Mouse (Mus musculus) hindbrain, embryonic 15.5 days (tissue): ENCODE measurements at regions not wholly inside any gene's neighbourhood (a gene's known extent, or its start where the extent isn't known, plus 50 kb on each side); places are given as distances from the start of the nearest gene placed in this dataset.
A peak's percentile ranks its signal among the peaks of the same experiment; 100 is the strongest.

Experiments
- ATAC-seq: fragments of 200-750 bp; cut with Nextera tagmentation; 2 replicates; pipeline ENCODE4 v1.8.0; 2017; ENCODE audit warnings: low read depth, moderate number of reproducible peaks, moderate TSS enrichment; ENCODE audit not compliant: low FRiP score
- H3K27ac ChIP-seq: fragments of 300-500 bp; sonication (generic); replicated peaks from 2 replicates; pipeline ENCODE4 v1.5.1; 2015; ENCODE audit warnings: mild to moderate bottlenecking, inconsistent platforms
- H3K27me3 ChIP-seq: fragments of 300-500 bp; sonication (generic); 2 replicates; pipeline ENCODE4 v1.6.1; 2015; ENCODE audit warnings: control low read depth, inconsistent platforms
- H3K36me3 ChIP-seq: fragments of 300-500 bp; sonication (generic); 2 replicates; pipeline ENCODE4 v1.6.1; 2015; ENCODE audit warnings: control low read depth, inconsistent platforms
- H3K4me1 ChIP-seq: fragments of 300-500 bp; sonication (generic); replicated peaks from 2 replicates; pipeline ENCODE4 v1.6.1; 2015; ENCODE audit warnings: control low read depth, inconsistent platforms
- H3K4me2 ChIP-seq: fragments of 300-500 bp; sonication (generic); 2 replicates; pipeline ENCODE4 v1.6.1; 2015; ENCODE audit warnings: moderate library complexity, mild to moderate bottlenecking, inconsistent platforms
- H3K4me3 ChIP-seq: fragments of 300-500 bp; sonication (generic); 2 replicates; pipeline ENCODE4 v1.5.1; 2015; ENCODE audit warnings: mild to moderate bottlenecking, inconsistent platforms
- H3K9ac ChIP-seq: fragments of 300-500 bp; sonication (generic); 2 replicates; pipeline ENCODE4 v1.6.1; 2015; ENCODE audit warnings: inconsistent platforms
- H3K9me3 ChIP-seq: fragments of 300-500 bp; sonication (generic); 2 replicates; pipeline ENCODE4 v1.6.1; 2016; ENCODE audit warnings: control low read depth, inconsistent platforms
- WGBS: fragments of 180-500 bp; shearing (Covaris S2); methylation state at CpG from one replicate; pipeline ENCODE4 v1.1.7; 2015; 5-methylcytosine and 5-hydroxymethylcytosine counted together

- Histone ChIP-seq H3K4me3 (no peak overlapping the region), H3K9ac (no peak overlapping the region), H3K9me3 (no peaks in the 10 kb centered on the region), H3K4me1 (0 out of 2 replicates have a peak, but pooled peaks cover 5% of the 10 kb centered on the region), H3K27ac (0 out of 2 replicates have a peak overlapping the region, but pooled peaks have one; percentile 59), H3K36me3 (no peaks in the 10 kb centered on the region), H3K4me2 (no peak overlapping the region), H3K27me3 (no peaks in the 10 kb centered on the region)
- peak; percentile 84 for ATAC-seq
- 40% methylated on average over 4 of the region's 4 CpGs for WGBS
These were observed 2191.1 kb downstream of the 9330182O14Rik start for GRCm38 (mm10) chr15:42325221-42325620.

- Histone ChIP-seq H3K4me1 (0 out of 2 replicates have a peak, but pooled peaks cover 5% of the 10 kb centered on the region), H3K9me3 (no peaks in the 10 kb centered on the region), H3K27me3 (no peaks in the 10 kb centered on the region), H3K4me2 (no peak overlapping the region), H3K9ac (no peak overlapping the region), H3K36me3 (no peaks in the 10 kb centered on the region), H3K4me3 (no peak overlapping the region), H3K27ac (no peak overlapping the region)
- WGBS, result 80% methylated on average over 6 of the region's 6 CpGs
- no peak for ATAC-seq
These were observed 2194.4 kb downstream of the 9330182O14Rik start for GRCm38 (mm10) chr15:42328535-42328934.

DNA sequence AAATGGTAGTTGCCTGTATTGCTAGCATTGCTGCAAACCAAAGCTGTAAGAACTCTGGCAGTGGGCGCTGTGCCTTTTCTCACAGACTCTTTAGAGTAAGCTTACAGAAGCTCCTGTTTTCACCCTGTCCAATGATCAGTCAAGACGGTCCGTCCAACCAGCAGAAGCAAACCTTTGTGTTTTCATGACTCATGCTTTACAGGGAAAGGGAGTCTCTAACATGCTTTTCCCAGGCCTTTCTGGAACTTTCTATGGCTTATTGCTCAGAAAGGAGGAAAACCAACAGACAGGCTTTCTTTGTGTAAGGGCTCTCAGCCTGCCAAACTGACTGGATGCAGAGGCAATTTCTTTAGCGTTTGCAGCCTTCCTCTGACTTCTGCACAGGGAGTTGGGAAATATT is 2195.6 kb downstream of the 9330182O14Rik start:
- Histone ChIP-seq H3K9ac (no peak overlapping the region), H3K4me1 (0 out of 2 replicates have a peak, but pooled peaks cover 5% of the 10 kb centered on the region), H3K4me2 (no peak overlapping the region), H3K36me3 (no peaks in the 10 kb centered on the region), H3K9me3 (no peaks in the 10 kb centered on the region), H3K27ac (no peak overlapping the region), H3K4me3 (no peak overlapping the region), H3K27me3 (no peaks in the 10 kb centered on the region)
- WGBS, result 66% methylated on average over 4 of the region's 4 CpGs
- ATAC-seq, result peak; percentile 63; the same call in 1 of the 2 replicates

- Histone ChIP-seq H3K9ac (no peak overlapping the region), H3K4me2 (no peak overlapping the region), H3K4me1 (no peaks in the 10 kb centered on the region), H3K36me3 (no peaks in the 10 kb centered on the region), H3K27ac (no peak overlapping the region), H3K4me3 (no peak overlapping the region), H3K9me3 (no peaks in the 10 kb centered on the region), H3K27me3 (no peaks in the 10 kb centered on the region)
- ATAC-seq, result no peak
- 89% methylated on average over 6 of the region's 6 CpGs for WGBS
These were observed 2199.5 kb downstream of the 9330182O14Rik start for GRCm38 (mm10) chr15:42333642-42334041.

DNA sequence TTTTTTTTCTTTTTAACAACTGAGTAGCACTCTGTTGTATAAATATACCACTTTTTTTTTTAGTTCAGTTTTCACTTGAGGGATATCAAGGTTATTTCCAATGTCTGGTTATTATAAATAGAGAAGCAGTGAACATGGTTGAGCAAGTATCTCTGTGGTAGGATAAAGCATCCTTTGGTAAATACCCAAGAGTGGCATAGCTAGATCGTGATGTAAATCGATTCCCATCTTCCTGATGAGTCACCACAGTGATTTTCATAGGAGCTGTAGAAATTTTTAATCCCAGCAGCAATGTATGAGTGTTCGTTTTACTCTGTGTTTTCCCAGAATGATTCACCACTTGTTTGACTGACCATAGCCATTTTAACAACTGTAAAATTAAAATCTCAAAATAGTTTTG is 2212.0 kb downstream of the 9330182O14Rik start:
- no peak for ATAC-seq
- H3K27ac ChIP-seq, result no peak overlapping the region
- no peaks in the 10 kb centered on the region for H3K27me3 ChIP-seq
- H3K9me3 ChIP-seq, result no peaks in the 10 kb centered on the region; the same call in 1 of the 2 replicates
- 91% methylated on average over 3 of the region's 3 CpGs for WGBS
- H3K4me1 ChIP-seq, result no peaks in the 10 kb centered on the region
- no peak overlapping the region for H3K4me3 ChIP-seq
- H3K36me3 ChIP-seq, result no peaks in the 10 kb centered on the region
- no peak overlapping the region for H3K9ac ChIP-seq
- H3K4me2 ChIP-seq, result no peak overlapping the region

- H3K9me3 ChIP-seq, result no peaks in the 10 kb centered on the region
- H3K4me1 ChIP-seq, result no peaks in the 10 kb centered on the region
- no peak overlapping the region for H3K27ac ChIP-seq
- H3K36me3 ChIP-seq, result no peaks in the 10 kb centered on the region
- no peak overlapping the region for H3K4me2 ChIP-seq
- no peak overlapping the region for H3K9ac ChIP-seq
- no peak for ATAC-seq
- no peaks in the 10 kb centered on the region for H3K27me3 ChIP-seq
- no peak overlapping the region for H3K4me3 ChIP-seq
These were observed 2227.7 kb downstream of the 9330182O14Rik start for GRCm38 (mm10) chr15:42361871-42362270.

- H3K27me3 ChIP-seq, result no peaks in the 10 kb centered on the region
- no peaks in the 10 kb centered on the region for H3K4me1 ChIP-seq
- H3K9me3 ChIP-seq, result no peaks in the 10 kb centered on the region
- no peak for ATAC-seq
- H3K27ac ChIP-seq, result no peak overlapping the region
- H3K4me3 ChIP-seq, result no peak overlapping the region
- 92% methylated on average over 1 of the region's 1 CpGs for WGBS
- no peaks in the 10 kb centered on the region for H3K36me3 ChIP-seq
- no peak overlapping the region for H3K9ac ChIP-seq
- no peak overlapping the region for H3K4me2 ChIP-seq
These were observed 2230.8 kb downstream of the 9330182O14Rik start for GRCm38 (mm10) chr15:42364979-42365378.

DNA sequence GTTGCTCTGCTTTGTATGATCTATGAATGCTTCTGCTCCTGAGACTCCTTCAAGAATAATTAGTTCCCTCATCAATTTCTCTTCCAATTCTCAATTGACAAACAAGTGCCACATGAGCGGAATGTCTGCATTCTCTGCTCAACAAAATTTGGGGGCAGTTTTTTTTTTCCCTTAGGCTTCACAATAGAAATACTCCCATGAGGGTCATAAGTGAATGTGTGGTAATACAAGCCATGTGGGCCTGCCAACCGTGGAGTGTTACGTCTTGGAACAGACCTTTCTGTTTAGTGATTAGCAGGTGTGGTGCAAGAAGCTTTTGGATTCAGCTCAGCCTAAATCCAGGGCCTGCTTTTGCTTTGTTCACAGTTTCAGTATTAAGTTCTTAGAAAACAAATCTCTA is 2232.6 kb downstream of the 9330182O14Rik start:
- H3K27me3 ChIP-seq, result no peaks in the 10 kb centered on the region
- no peaks in the 10 kb centered on the region for H3K9me3 ChIP-seq
- 39% methylated on average over 3 of the region's 3 CpGs for WGBS
- ATAC-seq, result no peak
- H3K4me3 ChIP-seq, result no peak overlapping the region
- no peak overlapping the region for H3K4me2 ChIP-seq
- no peaks in the 10 kb centered on the region for H3K36me3 ChIP-seq
- no peak overlapping the region for H3K9ac ChIP-seq
- no peak overlapping the region for H3K27ac ChIP-seq
- no peaks in the 10 kb centered on the region for H3K4me1 ChIP-seq

DNA sequence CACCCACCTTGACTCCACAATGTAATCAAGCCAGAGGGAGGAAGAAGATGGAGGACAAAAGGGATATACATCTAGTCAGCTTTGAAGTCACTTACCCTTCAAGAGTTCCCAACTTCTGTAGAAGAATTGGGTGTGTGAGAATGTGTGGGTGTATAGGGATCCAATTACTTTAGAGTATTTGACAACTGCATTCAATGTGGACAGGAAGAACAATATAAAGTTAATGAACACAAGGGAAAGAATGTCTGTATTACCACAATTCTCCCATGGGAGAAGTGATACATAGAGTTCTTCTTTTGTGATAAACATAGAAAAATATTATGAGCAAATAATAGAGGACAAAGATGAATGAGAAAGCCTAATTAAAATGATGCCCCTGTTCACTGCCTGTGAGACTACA is 2235.4 kb downstream of the 9330182O14Rik start:
- Histone ChIP-seq H3K9ac (no peak overlapping the region), H3K9me3 (no peaks in the 10 kb centered on the region), H3K4me2 (no peak overlapping the region), H3K4me3 (no peak overlapping the region), H3K4me1 (no peaks in the 10 kb centered on the region), H3K36me3 (no peaks in the 10 kb centered on the region), H3K27me3 (no peaks in the 10 kb centered on the region), H3K27ac (no peak overlapping the region)
- ATAC-seq, result no peak

DNA sequence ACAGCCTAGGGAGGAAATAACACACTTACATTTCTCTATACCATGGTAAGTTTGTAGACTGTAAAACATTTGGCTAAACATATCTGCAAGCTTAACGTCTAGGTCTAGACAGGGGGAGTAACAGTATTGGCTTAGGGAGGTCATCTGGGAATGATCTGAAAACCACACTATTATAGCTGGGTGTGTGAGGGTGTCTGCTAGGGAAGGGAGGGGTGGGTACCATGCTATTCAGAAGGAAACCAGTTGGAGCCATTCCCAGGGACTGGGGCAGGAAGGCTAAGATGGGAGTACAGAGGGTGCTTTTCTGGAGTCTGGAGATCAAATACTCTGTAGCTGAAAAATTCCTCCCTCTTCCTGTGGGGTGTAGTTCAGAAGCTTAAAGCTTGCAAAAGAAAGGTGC is 2235.9 kb downstream of the 9330182O14Rik start:
- WGBS, result 86% methylated on average over 1 of the region's 1 CpGs
- Histone ChIP-seq H3K4me1 (no peaks in the 10 kb centered on the region), H3K4me2 (no peak overlapping the region), H3K27me3 (no peaks in the 10 kb centered on the region), H3K9ac (no peak overlapping the region), H3K27ac (no peak overlapping the region), H3K36me3 (no peaks in the 10 kb centered on the region), H3K9me3 (no peaks in the 10 kb centered on the region), H3K4me3 (no peak overlapping the region)
- no peak for ATAC-seq

DNA sequence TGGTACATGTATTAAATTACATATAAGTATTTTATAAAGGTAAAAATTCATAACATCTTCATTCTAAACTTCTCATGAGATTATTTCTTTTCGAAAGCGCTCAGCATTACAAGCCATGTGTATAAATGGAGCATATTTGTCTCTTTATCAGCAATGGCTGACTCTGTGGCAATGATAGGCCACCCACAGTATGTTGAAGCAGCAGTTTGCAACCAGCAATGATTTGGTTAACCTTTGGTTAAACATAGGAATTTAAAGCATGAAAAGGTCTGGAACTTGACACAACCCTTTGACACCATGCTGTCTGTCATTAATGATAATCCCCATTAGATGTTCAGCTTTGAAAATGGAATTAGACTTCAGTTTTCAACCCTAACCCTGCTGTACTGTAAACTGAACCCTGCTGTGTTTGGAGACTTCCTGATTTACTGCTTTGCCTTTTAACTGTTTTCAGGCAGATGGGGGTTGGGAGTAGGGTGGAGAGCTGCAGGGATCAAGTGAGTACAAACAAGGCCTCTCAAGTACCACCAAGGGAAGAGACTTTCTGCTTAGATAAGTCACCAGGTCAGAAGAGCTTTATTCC is 2238.6 kb downstream of the 9330182O14Rik start:
- Histone ChIP-seq H3K36me3 (no peaks in the 10 kb centered on the region), H3K4me3 (no peak overlapping the region), H3K4me2 (no peak overlapping the region), H3K9me3 (no peaks in the 10 kb centered on the region), H3K4me1 (no peaks in the 10 kb centered on the region), H3K9ac (no peak overlapping the region), H3K27ac (no peak overlapping the region), H3K27me3 (no peaks in the 10 kb centered on the region)
- WGBS, result 99% methylated on average over 2 of the region's 2 CpGs
- no peak for ATAC-seq
